Mouse (Mus musculus) heart, postnatal 0 days (tissue): ENCODE data around the gene Nsrp1. TPM values are rescaled to one million over a fixed set of nuclear protein-coding genes. Genes with fewer than 3 reads are reported as not detected.

Source experiments
- ATAC-seq: fragments of 200-750 bp; cut with Nextera tagmentation; 2 replicates; pipeline ENCODE4 v1.8.0; 2017; ENCODE audit warnings: low read depth, moderate number of reproducible peaks, moderate library complexity; ENCODE audit not compliant: insufficient read depth
- DNase-seq: peaks from one replicate; pipeline ENCODE4 v3.0.0-alpha.2; 2016; ENCODE audit warnings: low spot score
- H3K27ac ChIP-seq: fragments of 300-500 bp; sonication (generic); 2 replicates; pipeline ENCODE4 v1.5.1; 2014; ENCODE audit warnings: low read depth, mild to moderate bottlenecking
- H3K27me3 ChIP-seq: fragments of 300-500 bp; sonication (generic); 2 replicates; pipeline ENCODE4 v1.6.1; 2014; ENCODE audit warnings: low read length, mixed read lengths; ENCODE audit not compliant: control insufficient read depth, insufficient read depth
- H3K36me3 ChIP-seq: fragments of 300-500 bp; sonication (generic); replicated peaks from 2 replicates; pipeline ENCODE4 v1.6.1; 2014; ENCODE audit warnings: low read length, mixed read lengths; ENCODE audit not compliant: control insufficient read depth, insufficient read depth
- H3K4me1 ChIP-seq: fragments of 300-500 bp; sonication (generic); 2 replicates; pipeline ENCODE4 v1.6.1; 2014; ENCODE audit warnings: antibody characterized with exemption; ENCODE audit not compliant: control insufficient read depth, insufficient read depth
- H3K4me2 ChIP-seq: fragments of 300-500 bp; sonication (generic); 2 replicates; pipeline ENCODE4 v1.6.1; 2014; ENCODE audit warnings: low read depth, mild to moderate bottlenecking, low read length, moderate library complexity
- H3K4me3 ChIP-seq: fragments of 300-500 bp; sonication (generic); 2 replicates; pipeline ENCODE4 v1.5.1; 2014; ENCODE audit warnings: low read depth, low read length
- H3K9ac ChIP-seq: fragments of 300-500 bp; sonication (generic); replicated peaks from 2 replicates; pipeline ENCODE4 v1.6.1; 2014; ENCODE audit warnings: low read depth, low read length, mixed read lengths
- H3K9me3 ChIP-seq: fragments of 300-500 bp; sonication (generic); replicated peaks from 2 replicates; pipeline ENCODE4 v1.6.1; 2016; ENCODE audit warnings: low read length; ENCODE audit not compliant: control insufficient read depth
- CTCF ChIP-seq: IDR thresholded peaks from 2 replicates; pipeline ENCODE4 v1.5.1; 2016; ENCODE audit warnings: antibody characterized with exemption, control low read depth, low read depth
- EP300 ChIP-seq: IDR thresholded peaks from 2 replicates; pipeline ENCODE4 v1.6.1; 2016; ENCODE audit warnings: antibody characterized with exemption, low read depth
- WGBS: fragments of 180-500 bp; shearing (Covaris S2); extraction: QIAGEN DNeasy Blood & Tissue Kit; methylation state at CpG from one replicate; pipeline ENCODE4 v1.1.7; 2014; 5-methylcytosine and 5-hydroxymethylcytosine counted together
- polyA plus RNA-seq: library from polyadenylated mRNA; unstranded; fragments of >200 nt; fragmentation: Nextera tagmentation; extraction: Ambion mirVana; gene quantifications from 2 replicates; pipeline ENCODE4 v1.2.1, GENCODE M21; 2015
- total RNA-seq: library from RNA; depleted of rRNA; stranded (reverse); fragments of >200 nt; gene quantifications from 2 replicates; pipeline ENCODE4 v1.2.3, GENCODE M21; 2014; ENCODE audit warnings: low replicate concordance

The Nsrp1 gene
- total and polyA plus RNA-seq, 2 experiments from 2014 or later: 0.57 to 50.2 TPM

DNA sequence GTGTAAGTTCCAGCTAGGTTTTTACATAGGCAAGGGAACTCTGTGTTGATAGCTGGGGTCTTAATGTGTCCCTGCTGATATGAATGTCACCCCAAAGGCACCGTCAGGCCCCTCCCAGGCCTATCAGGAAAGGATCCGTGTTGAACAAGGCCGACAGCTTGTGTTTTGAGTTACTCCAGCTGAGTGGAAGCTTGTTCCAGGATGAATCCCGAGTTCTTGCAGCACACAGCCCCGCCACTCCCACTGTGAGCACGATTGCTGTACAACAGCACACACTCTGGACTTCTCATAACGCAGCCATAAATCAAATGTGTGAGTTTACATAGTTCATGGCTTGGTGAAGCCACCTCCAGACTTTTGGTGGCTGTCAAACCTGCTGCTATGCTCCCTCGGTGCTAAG is 15.9 kb upstream of the Nsrp1 start:
- WGBS: 60% methylated on average over 8 of the region's 8 CpGs
- TF ChIP-seq CTCF (no peak), EP300 (no peak)

DNA sequence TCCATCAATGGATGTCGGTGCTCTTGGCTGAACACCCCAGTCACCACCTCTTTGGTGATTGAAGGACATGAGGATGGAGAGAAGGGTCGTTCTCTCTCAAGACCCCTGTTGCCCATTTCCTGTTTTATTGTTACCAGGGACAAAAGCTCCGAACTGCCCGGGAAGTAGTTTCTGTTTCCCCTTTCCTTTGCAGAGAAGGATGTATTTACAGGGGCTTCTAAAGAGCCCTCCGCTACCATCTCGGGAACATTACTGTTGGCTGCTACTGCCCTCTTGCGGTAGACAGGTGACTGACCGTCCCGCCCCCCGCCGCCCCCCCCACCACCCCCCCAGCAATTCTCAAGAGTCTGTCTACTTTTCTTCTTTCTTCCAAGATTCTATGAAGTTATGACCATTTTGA is 15.0 kb upstream of the Nsrp1 start:
- H3K27me3 ChIP-seq: 0 out of 2 replicates have a peak, but pooled peaks cover 3% of the 10 kb centered on the region
- 2% methylated on average over 11 of the region's 11 CpGs for WGBS
- no peak for ATAC-seq
- H3K9ac ChIP-seq: no peak overlapping the region
- H3K4me1 ChIP-seq: no peaks in the 10 kb centered on the region; the same call in 1 of the 2 replicates
- H3K4me3 ChIP-seq: peak overlapping the region; percentile 13; the same call in 1 of the 2 replicates
- H3K4me2 ChIP-seq: peak overlapping the region; percentile 48
- no peak overlapping the region for H3K27ac ChIP-seq
- TF ChIP-seq CTCF: peak; percentile 46
- TF ChIP-seq EP300: no peak
- H3K36me3 ChIP-seq: no peaks in the 10 kb centered on the region
- DNase-seq: peak; percentile 30
- H3K9me3 ChIP-seq: no peaks in the 10 kb centered on the region

More for the DNA sequence above, 15.9 kb upstream of the Nsrp1 start:
- Histone ChIP-seq H3K9me3 (no peaks in the 10 kb centered on the region), H3K36me3 (no peaks in the 10 kb centered on the region), H3K4me2 (no peak overlapping the region), H3K27ac (no peak overlapping the region), H3K9ac (no peak overlapping the region), H3K4me1 (no peaks in the 10 kb centered on the region; the same call in 1 of the 2 replicates), H3K27me3 (peaks cover 6% of the 10 kb centered on the region; the same call in 1 of the 2 replicates), H3K4me3 (no peak overlapping the region)
- DNase-seq (no peak), ATAC-seq (no peak)

GRCm38 (mm10) chr11:77089162-77089561 is 10.9 kb upstream of the Nsrp1 start:
- 27% methylated on average over 2 of the region's 2 CpGs for WGBS
- H3K4me2 ChIP-seq: no peak overlapping the region
- H3K4me3 ChIP-seq: no peak overlapping the region
- H3K27ac ChIP-seq: no peak overlapping the region
- no peaks in the 10 kb centered on the region for H3K9me3 ChIP-seq
- H3K4me1 ChIP-seq: no peaks in the 10 kb centered on the region
- H3K27me3 ChIP-seq: no peaks in the 10 kb centered on the region
- TF ChIP-seq CTCF: no peak
- no peak for TF ChIP-seq EP300
- H3K9ac ChIP-seq: no peak overlapping the region
- DNase-seq: no peak
- H3K36me3 ChIP-seq: no peaks in the 10 kb centered on the region
- no peak for ATAC-seq

GRCm38 (mm10) chr11:77087004-77087403 is 8.8 kb upstream of the Nsrp1 start:
- DNase-seq: no peak
- TF ChIP-seq CTCF (no peak), EP300 (no peak)
- Histone ChIP-seq H3K27ac (no peak overlapping the region), H3K4me1 (no peaks in the 10 kb centered on the region), H3K36me3 (no peaks in the 10 kb centered on the region), H3K4me2 (no peak overlapping the region), H3K4me3 (no peak overlapping the region), H3K27me3 (0 out of 2 replicates have a peak, but pooled peaks cover 3% of the 10 kb centered on the region), H3K9me3 (no peaks in the 10 kb centered on the region), H3K9ac (no peak overlapping the region)
- ATAC-seq: no peak
- WGBS: 56% methylated on average over 2 of the region's 2 CpGs

GRCm38 (mm10) chr11:77084001-77084682 is 5.9 kb upstream of the Nsrp1 start:
- H3K4me1 ChIP-seq: no peaks in the 10 kb centered on the region
- H3K27me3 ChIP-seq: 0 out of 2 replicates have a peak, but pooled peaks cover 17% of the 10 kb centered on the region
- H3K36me3 ChIP-seq: no peaks in the 10 kb centered on the region
- TF ChIP-seq EP300: no peak
- no peak for TF ChIP-seq CTCF
- no peaks in the 10 kb centered on the region for H3K9me3 ChIP-seq
- WGBS: 49% methylated on average over 5 of the region's 5 CpGs
- no peak overlapping the region for H3K4me3 ChIP-seq
- ATAC-seq (no peak), DNase-seq (no peak)
- H3K27ac ChIP-seq: no peak overlapping the region
- H3K4me2 ChIP-seq: no peak overlapping the region
- no peak overlapping the region for H3K9ac ChIP-seq
